Mouse (Mus musculus) layer of hippocampus, postnatal 25 days (tissue): Measurements from ENCODE around the gene Igsf23. TPM values are rescaled to one million over a fixed set of nuclear protein-coding genes. Genes with fewer than 3 reads are reported as not detected.
"Not testable (repeated sequence)": the region's sequence is repeated elsewhere in the genome, so short reads cannot be mapped to it uniquely, and the experiment has no call there.

Experiments used
- DNase-seq, 2 experiments: peaks; one replicate each; pipeline ENCODE4 v3.0.0; 2022; ENCODE audit warnings: mixed read lengths in 2 of 2, low spot score in 1 of 2; ENCODE audit errors: extremely low spot score in 1 of 2
- total RNA-seq, 2 experiments: library from RNA; stranded (reverse); gene quantifications; 2 replicates each; pipeline ENCODE4 v1.2.3; 2021

Igsf23 gene
- not detected for total RNA-seq

DNA sequence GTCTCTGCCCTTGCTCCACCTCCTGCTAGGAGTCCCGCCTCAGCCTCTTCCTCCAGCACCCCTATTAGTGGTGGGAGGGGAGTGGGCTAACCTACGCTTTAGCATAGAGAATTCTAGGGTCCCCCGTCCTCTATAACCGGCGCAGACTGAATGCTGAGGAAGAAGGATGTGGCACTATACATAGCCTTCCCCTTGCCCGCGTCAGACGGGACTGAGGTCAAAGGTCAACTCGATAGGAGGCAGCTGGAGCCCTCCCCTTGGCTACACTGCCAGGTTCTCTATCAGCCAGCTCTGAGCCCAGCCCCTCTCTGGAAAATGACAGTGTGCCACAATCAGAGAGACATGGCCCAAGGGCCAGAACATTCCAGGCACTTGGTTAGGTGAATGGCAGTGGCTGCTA is at the start of gene Igsf23:
Gene Igsf23, minus strand, starts transcription at position 168 of the 400 bp plus-strand sequence.
- no peak for DNase-seq

DNA sequence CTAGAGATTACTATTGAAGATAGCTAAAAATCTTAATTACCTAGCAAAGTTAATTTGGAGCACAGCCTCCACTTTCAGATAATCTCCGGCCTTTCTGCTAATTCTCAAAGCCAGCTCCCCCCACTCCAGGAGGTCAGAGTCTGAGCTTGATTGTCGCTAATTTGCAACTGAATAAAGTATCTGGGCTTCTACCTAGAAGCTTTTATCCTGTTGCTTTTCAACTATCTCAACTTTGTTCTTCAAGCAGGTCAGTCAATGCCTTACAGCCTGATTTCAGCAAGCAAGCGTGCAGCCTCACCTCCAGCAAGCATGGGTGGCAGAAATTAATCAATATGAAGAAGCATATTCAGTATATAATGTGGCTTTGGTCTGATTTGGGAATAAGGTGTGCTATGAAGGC is 46.2 kb upstream of the Igsf23 start:
- not testable (repeated sequence) for DNase-seq

DNA sequence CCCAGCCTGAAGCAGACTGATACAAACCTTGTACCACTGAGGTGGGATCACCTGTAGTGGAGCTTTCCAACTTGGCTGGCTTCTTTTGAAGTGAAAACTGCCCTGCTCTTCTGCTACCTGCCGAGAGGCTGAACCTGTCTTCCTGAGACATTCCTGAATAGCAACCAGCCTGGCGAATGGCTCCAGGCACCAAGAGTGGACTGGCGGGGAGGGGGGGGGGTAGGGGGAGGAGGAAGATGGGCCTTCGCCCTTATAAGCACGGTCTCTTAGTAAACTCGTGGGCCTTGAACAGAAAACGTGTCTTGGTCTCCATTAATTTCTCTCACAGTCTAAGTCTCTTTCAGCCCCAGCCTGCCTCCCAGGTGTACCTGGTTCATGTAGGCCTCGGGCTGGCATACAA is 40.6 kb upstream of the Igsf23 start, which contains the start of gene Nlrp9b:
Gene Nlrp9b, plus strand, starts transcription at position 301 of the 400 bp plus-strand sequence.
- DNase-seq: not testable (repeated sequence)

DNA sequence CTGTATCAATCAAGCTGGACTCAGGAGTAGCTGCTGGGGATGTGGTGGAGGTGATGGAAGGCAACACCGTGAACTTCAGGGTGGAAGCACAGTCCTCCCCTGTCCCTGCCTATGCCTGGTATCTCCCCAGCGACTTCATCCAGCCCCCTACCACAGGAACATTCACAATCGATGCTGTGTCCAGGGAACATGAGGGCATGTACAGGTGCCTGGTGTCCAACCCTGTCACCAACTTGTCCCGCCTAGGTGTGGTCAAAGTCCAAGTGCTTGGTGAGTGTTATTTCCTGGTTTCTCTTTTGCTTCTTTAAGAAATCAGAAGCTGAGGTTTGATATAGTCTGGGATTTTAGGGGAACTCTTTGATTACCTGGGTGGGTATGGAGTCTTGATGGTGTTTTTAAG is 21.0 kb upstream of the Igsf23 start:
- no peak for DNase-seq

DNA sequence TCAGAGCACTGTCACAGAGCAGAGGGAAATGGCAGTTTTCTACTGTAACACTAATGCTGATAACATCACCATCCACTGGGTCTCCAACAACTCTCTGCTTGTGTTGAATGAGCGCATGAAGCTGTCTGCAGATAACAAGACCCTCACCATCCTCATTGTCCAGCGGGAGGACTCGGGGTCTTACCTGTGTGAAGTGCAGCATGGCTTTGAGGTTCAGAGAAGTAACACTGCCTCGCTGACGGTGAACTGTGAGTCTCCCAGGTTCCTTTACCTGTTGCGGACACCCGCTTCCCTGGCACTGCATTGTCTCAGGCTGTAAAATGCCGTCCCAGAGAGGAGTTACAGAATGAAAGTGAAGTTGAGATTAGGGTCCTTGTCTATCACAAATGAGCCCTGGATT is 19.6 kb upstream of the Igsf23 start:
- no peak for DNase-seq

DNA sequence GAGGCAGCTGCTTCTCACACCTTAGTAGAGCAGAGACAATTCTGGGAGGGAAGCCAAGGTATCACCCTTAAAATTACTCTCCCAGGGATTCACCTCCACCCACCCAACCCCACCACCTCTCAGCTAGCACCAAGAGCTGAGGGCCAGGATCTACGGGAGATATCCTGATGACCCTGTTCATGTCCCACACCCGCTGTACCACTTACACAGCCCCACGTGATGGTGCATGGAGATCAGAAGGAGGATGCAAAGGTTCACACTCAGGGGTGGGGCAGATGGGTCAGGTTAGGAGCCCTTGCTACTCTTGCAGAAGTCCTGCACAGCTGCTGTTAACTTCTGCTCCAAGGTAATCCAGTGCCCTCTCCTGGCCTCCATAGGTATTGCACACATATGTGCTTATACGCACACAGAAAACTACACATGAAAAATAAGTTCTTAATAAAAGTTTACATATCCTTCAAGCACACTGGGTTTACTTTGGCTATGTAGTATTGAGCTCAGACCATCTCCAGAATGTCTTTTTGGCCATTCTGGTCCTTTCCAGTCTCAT is 19.1 kb upstream of the Igsf23 start:
- DNase-seq: no peak

DNA sequence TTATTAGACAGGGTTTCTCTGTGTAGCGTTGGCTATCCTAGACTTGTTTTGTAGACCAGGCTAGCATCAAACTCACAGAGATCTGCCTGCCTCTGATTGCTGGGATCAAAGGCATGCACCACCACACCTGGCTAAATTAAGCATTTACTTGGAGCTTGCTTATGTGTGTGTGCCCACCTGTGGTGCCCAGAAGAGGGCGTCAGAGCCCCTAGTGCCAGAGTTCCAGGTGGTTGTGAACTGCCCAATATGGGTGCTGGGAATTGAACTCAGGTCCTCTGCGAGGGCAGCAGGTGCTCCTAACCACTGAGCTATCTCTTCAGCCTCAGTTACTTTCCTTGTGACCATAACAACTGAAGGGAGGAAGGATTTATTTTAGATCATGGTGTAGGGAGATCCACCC is 18.6 kb upstream of the Igsf23 start:
- no peak for DNase-seq

DNA sequence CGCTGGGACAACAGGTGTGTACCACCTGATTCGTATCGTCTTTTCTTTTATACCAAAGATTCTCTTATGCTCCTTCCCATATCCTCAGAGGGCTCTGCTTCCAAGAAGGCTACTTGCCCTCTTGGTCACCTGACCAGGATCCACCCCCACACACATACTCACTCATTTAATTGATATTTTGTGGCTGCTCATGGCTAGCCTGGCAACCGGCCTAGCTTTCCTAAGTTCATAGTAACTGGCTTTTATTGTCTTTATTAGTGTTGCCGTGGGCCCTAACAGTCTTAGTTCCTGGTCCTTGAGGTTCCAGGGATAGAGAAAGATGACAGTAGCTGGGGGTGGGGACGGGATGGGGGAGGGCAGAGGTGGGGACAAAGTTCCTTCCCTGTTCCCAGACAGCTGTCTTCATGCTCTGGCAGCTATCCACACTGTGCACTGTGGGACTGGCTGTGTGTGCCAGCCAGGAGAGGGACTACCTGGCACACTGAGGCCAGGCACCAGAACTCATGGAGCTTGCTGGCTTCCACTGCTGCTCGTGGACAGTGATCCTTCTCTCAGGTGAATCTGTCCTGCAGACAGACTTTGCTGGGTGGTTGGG is 14.5 kb upstream of the Igsf23 start, which contains the start of gene Ceacam20:
Gene Ceacam20, plus strand, starts transcription at position 428 of the 595 bp plus-strand sequence.
- DNase-seq: no peak

DNA sequence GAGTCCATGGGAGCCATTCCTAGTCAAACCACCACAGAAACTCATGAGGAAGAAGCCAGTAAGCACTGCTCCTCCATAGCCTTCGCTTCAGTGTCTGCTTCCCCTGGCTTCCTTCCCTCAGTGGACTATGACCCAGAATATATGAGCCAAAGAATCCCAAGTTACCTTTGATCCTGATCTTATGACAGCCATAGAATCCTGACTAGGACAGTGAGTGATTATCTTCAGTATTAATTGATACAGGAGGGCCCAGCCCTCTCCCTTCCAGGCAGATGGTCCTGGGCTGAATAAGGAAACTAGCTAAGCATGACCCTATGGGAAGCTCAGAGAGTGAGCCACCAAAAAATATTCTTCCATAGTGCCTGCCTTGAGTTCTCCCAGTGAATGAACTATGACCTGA is 11.9 kb upstream of the Igsf23 start:
- no peak for DNase-seq

DNA sequence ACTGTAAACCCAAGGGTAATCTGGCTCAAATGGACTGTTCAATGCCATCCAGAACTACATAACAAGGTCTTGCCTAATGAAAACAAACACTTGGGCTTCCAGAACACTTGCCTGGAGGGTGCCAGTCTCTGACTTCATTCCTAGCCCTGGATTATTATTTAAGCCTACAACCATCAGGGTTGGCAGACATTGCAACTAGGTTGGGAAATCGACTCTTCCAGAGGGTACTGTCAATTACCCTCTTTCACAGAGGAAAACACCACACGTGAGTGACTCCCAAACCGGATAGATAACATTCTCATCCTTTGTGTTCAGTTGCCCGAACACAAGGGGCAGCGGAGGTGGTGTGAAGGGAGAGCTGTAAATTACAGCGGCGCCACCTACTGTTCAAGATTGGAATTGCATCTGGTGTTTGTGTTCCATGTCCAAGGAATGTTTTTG is 5.8 kb upstream of the Igsf23 start:
- peak; percentile 87 to 99 for DNase-seq

DNA sequence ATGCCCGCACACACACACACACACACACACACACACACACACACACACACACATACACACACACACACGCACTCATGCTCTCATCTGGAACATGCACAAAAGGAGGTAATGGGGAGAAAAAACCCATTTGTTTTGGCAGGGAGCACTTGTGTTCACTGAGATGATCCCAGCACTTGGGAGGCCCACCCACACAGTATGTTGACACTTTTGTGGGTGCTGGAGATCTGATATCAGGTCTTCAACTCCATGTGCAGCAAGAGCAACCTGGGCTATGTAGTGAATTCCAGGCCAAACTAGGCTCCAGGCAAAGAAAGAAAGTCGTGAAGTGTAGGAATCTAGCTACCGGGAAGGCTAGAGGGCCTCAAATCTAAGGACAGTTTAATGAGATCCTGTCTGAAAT is 5.3 kb upstream of the Igsf23 start:
- DNase-seq: no peak

DNA sequence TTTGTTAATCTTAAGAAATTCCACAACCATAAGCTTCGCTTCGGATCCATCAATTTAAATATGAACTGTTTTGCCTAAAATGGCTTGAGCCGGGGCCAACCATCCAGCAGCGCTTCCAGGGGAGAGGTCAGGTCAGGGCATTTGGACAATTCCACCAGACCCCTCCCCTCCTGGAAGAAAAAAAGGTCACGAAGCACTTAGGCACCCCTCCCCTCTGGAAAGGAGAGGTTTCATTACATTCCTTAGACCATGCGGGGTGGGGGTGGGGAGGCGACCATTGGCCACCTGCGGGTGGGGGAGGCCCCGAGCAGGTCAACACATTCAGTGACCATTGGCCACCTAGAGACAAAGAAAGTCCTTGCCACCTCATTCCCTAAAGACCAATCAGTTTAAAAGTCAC is 2.5 kb upstream of the Igsf23 start:
- no peak for DNase-seq

DNA sequence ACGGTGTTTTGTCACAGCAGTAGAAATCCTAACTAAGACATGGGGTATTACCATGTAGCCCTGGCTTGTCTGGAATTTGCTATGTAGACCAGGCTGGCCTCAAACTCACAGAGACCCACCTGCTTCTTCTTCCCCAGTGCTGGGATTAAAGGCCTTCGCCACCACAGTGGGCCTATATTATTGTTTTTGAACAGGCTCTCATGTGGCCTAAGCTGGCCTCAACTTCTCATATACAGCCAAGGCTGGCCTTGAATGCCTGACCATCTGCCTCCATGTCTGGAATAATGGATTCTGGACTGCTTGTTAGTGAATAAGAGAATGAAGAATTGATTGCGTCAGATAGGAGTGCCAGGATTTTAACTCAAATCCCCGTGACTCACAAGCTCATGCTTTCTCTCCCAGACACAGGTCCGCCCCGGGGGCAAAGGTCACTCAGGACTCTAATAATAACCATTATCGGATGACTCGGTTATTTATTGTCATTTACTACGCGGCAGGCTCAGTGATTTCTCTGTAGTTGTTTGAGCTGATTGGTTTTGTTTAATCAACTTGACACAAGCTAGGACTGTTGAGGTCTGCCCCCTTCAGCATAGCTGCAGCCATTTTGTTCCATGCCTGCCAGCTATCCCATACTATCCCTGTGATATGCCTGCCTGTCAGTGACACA is 1.9 kb upstream of the Igsf23 start:
- DNase-seq: no peak

DNA sequence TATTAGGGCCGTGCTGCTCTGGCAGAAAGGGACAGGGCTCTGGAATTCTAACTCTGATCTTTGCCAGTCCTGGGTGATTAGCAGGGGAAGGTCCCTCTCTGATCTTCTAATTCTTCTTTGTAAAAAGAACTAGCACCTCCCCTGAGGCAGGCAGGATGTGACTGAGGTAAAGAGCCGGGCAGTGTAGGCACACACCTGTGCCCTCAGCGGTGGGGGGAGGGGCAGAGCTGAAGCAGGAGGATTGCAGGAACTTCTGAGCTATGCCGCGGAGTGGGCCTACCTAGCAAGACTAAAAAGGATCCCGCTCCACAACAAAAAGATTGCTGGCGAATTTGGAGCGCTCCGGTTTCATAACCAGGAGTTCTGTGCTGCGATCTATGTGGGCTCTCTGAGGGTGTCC is 560 bp downstream of the Igsf23 start:
- DNase-seq: no peak

DNA sequence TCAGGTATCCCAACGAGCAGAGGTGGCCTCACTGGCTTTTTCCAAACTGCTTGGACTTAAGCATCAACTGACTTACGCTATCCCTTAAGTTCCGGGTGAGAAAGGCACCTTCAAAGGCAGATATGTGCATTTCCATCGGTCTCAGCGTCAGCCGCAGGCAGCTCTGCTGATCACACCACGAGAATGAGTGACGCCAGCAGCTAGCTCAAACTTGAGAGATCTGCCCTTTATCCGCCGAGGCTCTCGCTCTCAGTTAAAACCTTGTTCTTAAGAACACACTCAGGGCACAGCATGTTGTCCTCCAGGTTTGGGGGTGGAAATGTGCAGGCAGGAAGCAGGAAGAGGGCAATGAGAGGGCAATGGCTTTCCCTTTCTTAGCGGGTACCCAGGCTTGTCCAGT is 1.6 kb downstream of the Igsf23 start:
- no peak for DNase-seq

DNA sequence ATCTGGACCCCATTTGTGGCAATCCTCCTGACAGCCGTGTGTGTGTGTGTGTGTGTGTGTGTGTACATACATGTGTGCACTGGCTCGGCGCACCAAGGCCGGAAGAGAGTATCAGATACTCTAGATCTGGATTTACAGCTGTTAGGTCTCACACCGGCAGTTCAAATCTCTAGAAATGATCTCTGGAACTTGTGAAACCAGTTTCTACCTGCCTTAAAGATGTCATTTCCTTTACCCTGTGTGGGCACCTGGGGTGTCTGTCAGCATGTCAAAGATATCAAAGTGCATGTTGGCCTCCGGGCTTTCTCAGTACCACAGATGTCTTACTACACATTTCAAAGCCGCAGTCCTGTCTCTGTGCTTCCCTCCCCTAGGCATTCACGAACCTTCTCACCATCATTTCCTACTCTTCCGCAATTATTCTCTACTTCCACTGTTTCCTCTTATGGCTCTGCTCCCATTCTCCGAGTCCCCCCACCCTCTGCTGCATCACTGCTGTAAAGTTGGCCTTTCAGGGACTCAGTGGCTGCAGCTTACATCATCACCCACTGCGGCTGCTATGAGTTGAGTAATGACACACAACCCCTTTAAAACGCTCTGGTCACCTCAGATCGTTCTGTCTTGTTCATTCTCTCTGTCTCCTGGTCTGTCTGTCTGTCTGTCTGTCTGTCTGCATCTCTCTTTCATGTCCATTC is 4.6 kb downstream of the Igsf23 start:
- no peak for DNase-seq

DNA sequence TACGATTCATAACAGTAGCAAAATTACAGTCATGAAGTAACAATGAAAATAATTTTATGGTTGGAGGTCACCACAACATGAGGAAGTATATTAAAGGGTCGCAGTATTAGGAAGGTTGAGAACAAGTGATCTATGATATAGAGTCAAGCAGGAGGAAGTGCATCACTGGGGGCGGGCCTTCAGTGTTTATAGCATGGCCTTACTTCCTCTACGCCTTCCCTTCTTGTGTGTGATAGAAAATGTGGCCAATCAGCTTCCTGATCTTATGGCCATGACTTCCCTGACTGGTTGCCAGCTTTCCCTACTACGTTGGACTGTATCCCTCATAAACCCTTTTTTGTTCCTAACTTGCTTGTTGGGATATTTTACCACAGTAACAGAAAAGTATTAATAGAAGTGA is 5.4 kb downstream of the Igsf23 start:
- no peak for DNase-seq

DNA sequence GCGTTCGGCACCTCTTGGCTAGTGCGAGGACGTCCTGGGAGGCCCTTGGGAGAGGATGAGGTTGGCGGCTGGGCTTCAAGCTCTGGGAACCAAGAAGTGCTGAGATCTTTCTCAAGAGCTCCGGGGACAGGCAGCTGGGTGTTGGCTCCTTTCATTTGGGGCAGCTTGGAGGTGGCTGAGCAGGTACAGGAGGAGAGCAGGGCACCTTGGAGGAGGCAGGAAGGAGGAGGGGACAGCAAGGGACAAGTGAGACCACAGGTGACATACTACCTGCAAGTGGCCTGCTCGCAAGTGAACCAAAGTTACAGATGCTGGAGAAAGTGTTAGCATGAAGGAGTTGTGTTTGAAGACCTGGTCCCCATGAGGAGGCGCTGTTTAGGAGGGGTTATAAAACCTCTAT is 5.8 kb downstream of the Igsf23 start:
- DNase-seq: no peak

DNA sequence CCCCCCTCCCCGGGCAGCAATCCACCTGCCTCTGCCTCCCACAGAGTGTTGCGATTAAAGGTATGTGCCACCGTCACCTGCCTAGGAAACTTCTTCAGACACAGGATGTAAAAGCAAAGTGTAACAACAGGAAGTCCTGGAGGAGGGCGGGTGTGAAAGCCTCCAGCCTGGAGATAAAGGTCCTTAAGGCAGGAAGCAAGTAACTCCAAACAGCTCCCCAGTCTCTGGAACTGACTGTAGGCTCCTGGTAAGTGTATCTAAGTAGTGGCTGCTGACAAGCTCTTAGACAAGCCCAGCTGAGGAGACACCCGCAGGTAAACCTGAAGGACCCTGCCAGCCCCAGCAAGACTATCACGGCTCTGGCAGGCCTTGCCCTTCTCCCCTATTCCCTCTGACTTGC is 10.3 kb downstream of the Igsf23 start:
- no peak for DNase-seq

DNA sequence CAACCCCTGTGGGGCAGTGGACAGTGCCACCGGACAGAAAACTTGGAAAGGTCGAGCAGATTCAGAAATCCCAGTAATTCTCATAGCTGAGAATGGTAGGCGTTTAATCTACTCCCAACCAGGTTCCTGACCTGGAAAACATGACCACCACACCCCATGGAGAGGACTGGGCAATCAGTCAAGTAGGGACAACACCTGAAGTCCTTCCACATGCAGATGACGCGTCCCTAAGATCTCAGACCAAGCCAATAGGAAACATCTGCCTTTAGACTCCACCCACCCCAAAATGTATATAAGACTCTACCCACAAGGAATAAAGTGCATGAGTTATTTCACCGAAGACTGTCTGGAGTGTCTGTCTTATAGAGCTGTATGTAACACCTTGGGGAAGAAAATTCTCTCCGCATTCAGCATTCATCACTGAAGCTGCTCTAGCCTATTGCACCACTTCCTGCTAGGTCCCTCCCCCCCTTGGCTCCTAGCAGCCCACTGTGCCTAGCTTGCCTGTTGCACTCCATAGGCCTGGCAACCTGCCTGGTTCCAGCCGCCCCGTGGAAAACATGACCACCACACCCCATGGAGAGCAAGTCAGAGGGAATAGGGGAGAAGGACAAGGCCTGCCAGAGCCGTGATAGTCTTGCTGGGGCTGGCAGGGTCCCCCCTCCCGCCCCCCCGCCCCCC is 10.9 kb downstream of the Igsf23 start:
- peak in 1 of 2 experiments; percentile 45 for DNase-seq
